Mouse (Mus musculus): ENCODE data around the gene Rrp1b. TPM values are rescaled to one million over a fixed set of nuclear protein-coding genes. Genes with fewer than 3 reads are reported as not detected.

The Rrp1b gene
- 11.1 TPM for polyA plus RNA-seq (2015; fragmentation: Illumina TruSeq; extraction: RNeasy Lipid Tissue Mini Kit (QIAGEN cat#74804); ENCODE audit: low read depth, low replicate concordance)

DNA sequence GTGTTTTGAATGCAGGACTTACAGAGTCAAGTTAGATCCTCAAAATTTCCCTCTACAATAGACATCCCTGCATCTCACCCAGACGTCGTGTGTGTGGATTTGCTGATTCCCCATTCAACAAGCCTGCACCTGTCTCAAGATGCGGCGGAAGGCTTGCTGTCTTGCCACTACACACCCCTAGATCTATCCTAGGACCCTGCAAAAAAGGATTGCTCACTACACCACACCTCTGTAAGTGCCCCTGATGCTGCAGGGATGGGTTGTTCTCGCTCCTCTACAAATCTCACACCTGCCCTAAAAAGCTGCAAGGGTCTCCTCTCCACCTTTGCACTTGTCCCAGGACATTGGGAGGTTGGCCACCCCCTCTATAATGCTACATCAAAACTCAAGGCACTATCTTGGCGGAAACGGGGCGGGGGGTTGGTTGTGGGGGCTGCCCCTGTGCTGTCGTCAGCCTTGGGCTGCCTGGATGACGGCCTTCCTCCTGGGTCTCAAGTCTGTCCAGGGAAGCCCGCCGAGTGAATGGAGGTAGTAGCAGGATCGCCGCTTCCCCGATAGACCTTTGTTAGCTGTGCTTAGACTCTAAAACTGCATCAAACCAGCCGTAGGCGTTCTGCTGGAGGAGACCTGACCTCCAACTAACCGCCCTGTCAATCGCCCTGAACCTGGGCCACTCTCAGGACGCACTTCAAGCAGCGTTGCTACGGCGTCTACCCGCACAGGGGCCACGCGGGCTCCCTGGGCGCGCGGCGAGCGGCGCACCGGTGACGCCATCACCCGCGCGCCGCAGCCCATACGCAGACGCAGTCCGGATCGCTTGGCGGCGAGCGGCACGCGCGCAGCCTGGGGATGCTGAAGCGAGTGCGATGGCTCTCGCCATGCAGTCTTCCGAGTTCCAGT, at the start of gene Rrp1b, which contains the start of gene Hsf2bp:
TSS of gene Rrp1b (plus strand) at position 492 of the 900 bp plus-strand sequence.
TSS of gene Hsf2bp (minus strand) at position 741 of the 900 bp plus-strand sequence.

Other genes with a start within 250 kb of the Rrp1b start
- 6.8 TPM for gene Sik1, start 180.3 kb upstream of the Rrp1b start, polyA plus RNA-seq (2015; fragmentation: Illumina TruSeq; extraction: RNeasy Lipid Tissue Mini Kit (QIAGEN cat#74804); ENCODE audit: low read depth, low replicate concordance)
- 0.62 TPM for gene Hsf2bp, start 249 bp downstream of the Rrp1b start, polyA plus RNA-seq (2015; fragmentation: Illumina TruSeq; extraction: RNeasy Lipid Tissue Mini Kit (QIAGEN cat#74804); ENCODE audit: low read depth, low replicate concordance)
- gene Notch3, start 130.8 kb downstream of the Rrp1b start, polyA plus RNA-seq (2015; fragmentation: Illumina TruSeq; extraction: RNeasy Lipid Tissue Mini Kit (QIAGEN cat#74804); ENCODE audit: low read depth, low replicate concordance) = 4.6 TPM
- gene Ephx3, start 153.4 kb downstream of the Rrp1b start, polyA plus RNA-seq (2015; fragmentation: Illumina TruSeq; extraction: RNeasy Lipid Tissue Mini Kit (QIAGEN cat#74804); ENCODE audit: low read depth, low replicate concordance) = 0.58 TPM
- gene Brd4, start 248.6 kb downstream of the Rrp1b start, polyA plus RNA-seq (2015; fragmentation: Illumina TruSeq; extraction: RNeasy Lipid Tissue Mini Kit (QIAGEN cat#74804); ENCODE audit: low read depth, low replicate concordance) = 49.3 TPM

All from brain, adult 10 weeks (tissue).